Mouse (Mus musculus) cerebellum, adult 9-11 months (tissue): ENCODE measurements around the gene Meis2.

Source experiments
- DNase-seq: peaks from one replicate; pipeline ENCODE4 v3.0.0; 2022

Gene Meis2

DNA sequence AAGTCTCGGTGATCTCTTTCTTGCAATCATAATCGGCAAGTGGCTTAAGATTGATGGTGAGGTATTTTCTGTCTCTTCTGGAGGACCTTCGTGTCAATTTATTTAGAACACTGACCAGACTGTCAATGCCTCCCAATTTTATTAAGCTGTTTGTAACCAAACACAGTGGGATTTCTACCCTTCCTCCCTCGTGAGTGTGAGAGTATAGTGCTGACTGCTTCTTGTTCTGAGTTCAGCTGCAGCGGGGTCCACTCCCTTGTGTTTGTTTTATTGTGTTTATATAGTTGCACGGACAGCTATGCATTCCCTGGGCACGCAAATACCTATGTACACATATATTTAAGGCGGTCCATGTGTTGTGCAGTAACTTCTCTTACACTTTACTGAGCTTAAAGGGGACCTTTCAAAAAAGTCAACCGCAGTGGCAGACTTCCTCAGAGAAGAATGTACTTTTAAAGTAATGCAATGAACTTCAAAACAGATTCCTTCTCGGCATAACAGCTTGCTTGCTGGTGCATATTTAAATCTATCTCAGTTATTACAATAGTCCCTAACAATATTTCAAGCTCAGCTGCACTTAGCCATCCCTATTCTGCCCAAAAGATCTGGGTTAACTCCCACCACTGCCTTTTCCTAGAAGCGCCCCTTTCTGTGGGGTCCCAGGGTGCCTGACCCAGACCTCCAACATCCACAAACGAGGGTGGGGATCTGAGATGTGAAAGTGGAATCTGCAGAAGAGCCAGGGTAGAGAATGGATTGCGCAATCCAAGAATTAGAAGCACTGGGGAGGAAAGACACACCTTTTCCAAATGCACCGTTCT lies 211.4 kb downstream of the Meis2 start:
- DNase-seq, result no peak

DNA sequence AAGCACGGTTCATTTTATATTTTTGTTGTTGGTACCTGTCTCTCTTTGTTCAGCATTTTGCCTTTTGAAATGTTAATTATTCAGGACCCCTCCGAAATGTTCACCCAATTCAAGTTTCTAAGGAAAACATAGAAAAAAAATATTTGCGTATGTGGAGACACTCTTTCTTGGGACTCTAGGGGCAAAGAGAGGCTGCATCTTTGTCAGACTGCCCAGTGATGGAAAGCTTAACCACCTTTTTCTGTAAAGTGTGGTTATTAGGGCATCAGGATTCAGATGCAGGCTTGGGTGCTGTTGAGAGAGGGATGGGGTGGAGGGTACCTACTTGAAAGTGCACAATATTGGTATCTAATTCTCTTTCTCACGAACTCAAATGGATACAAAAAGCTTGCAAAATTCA lies 212.4 kb downstream of the Meis2 start:
- no peak for DNase-seq

DNA sequence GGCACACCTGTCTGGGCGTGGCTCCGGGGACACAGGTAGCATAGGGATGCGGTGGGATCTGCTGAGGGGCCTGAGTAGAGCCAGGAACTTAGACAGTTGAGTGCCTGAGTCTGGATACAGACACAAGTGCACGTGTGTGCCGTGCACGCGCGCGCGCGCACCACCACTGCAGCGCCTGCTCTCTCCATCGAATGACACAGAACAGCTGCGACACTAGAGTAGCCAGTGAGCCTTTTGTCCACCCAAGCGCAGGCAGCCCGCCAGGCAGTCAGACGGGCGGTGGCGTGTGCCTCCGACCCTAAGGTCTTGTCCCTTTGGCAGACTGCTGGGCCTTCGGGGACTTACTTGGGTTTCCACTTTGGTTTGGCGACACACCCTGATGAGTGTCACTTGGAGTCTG lies 213.0 kb downstream of the Meis2 start:
- DNase-seq, result no peak

DNA sequence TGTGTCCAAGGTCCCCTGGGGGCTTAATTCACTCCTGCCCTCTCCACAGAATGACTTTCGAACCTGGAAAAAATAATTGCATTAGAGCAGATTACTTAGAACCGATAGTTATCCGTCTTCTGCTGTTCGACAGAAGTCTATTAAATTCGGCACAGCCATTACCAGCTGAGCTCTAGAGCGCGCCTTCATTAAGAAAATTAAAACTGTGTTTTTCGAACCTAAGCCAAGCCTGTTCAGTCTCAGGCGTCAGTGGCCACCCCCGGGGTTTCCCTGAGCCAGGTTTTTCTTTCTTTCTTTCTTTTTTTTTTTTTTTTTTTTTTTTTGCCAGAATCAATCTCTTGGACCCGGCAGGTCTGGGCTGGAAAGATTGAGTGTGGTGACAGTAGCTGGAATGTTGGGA lies 213.5 kb downstream of the Meis2 start:
- no peak for DNase-seq

DNA sequence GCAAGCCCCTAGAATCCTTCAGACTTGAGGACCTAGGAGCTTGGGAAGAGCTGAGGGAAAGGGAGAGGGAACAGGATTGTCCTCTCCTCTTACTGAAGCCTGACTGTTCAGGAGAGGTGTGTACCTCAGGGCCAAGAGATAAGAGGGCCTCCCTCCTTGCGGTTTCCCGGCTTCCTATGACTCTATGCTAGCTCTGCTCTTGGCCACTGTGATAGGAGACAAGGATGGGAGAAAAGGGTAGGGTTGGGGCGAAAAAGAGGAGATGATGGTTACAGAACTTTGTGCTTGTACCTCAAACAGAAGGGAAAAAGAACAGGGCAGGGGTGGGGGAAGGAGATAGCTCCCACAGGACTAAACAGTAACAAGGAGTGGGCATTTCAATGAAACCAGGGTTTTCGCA lies 214.7 kb downstream of the Meis2 start:
- no peak for DNase-seq

DNA sequence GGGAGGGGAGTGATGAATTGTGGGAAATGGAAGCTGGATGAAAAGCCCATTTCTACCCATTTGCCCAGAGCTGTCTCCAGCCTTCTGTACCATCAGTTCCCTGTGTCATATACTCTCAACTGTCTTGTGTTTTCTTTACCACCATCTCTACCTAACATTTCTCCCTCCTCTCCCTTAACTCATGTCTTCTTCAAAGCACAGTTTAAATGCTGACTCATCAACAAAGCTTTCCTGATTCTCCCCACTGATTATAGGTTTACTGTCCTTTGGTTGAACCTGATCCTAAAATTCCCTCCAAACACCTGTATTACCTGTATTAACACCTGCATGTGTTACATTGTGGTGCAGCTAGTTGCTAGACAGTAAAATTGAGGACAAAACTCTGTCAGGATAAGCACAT lies 222.8 kb downstream of the Meis2 start:
- DNase-seq, result no peak

DNA sequence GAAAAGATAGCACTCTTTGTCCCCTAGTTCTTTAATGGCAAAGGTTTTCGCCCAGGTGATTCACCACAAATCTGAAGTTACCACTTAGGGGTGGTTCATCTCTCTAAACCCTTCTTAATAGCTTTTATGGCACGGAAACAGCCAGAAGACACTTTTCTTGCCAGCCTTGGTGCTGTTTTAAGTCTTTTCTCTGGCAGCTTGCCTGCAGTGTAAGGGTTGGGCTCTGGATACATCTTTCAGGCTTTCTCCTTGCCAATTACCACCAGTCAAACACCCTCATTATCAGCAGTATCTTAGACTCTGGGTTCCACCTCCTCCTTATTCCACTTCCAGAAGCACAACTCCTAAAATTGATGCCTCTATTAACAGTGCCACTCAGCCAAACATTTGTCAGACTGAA lies 229.6 kb downstream of the Meis2 start:
- no peak for DNase-seq

DNA sequence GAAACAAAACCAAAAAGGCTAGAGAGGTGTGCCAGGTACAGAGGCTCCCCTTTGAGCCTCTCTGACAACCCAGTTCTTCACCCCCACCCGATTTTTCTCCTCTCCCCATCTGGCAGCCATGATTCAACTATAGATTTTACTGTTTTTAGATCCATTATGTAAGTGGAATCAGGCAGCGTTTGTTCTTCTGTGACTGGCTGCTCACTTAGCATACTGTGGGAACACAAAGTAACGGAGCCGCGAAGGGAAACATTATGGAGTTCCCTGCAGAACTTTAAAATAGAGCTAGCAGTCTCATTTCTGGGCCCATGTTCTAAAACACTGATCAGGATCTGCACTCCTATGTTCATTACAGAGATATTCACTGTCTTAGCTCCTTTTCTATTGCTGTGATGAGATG lies 243.3 kb downstream of the Meis2 start:
- no peak for DNase-seq

DNA sequence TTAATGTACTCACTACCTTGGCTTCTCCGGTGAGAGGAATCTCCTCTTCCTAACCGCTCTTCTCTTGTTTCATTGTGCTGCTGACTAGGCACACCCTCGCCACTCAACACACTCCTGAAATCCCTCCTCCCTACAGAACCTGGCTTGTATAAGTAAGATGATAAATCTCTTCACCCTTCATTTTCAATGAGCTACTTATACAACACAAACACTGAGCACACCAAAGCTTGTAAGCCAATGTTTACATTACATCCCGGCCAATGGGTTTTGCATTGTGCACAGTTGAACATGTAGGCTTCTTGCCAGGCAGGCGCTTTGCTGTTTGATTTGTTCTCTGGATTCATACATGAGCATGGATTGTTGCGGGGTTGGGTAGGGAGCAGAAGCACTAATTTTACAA lies 247.7 kb downstream of the Meis2 start:
- no peak for DNase-seq

DNA sequence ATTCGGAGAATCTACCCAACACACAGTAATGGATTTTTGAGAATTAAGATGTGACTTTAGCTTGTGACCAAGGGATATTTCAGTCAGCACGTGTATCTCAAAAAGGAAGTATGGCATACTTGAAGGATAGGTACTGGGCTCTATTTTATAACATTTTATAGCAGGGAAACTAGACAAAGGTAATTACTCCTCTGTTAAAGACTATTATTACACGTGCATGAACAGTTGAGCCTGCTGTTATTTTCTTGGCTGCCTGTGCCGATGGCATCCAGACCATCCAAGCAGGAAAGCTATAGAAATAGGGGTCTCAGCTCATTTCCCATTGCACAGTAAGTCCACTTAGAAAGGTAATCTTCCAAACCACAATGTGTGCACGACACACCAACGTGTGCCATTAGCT lies 251.9 kb downstream of the Meis2 start:
- DNase-seq, result no peak

DNA sequence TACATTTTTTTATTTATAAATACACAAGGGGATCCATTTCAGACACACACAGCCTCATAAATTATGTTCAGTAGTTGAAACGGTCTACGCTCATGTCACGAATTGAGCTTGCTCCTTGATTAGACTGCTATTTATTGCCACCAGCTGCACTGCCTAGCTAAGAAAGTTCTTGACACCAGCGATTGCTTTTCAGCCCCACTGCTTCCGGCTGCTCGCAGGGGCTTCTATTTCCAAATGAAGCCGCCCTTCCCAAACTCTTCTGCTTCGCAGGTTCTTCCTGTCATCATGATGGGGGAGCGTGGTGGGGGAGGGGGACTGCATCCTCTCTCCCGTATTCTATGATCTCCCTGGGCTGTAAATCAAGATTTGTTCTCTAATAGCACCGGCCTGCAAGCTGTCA lies 252.3 kb downstream of the Meis2 start:
- DNase-seq, result no peak
